Mouse (Mus musculus) urinary bladder, postnatal 10 days (tissue): Measurements from ENCODE around the gene Ccdc167.
A peak's percentile ranks its signal among the peaks of the same experiment; 100 is the strongest.

ENCODE experiments used
- DNase-seq: peaks from one replicate; pipeline ENCODE4 v3.0.0; 2022; ENCODE audit warnings: low spot score

Ccdc167 gene

GRCm38 (mm10) chr17:29686771-29687170 is 30.1 kb downstream of the Ccdc167 start:
- DNase-seq, result no peak

- DNase-seq, result no peak
These were observed 32.6 kb downstream of the Ccdc167 start for GRCm38 (mm10) chr17:29684275-29684674.

GRCm38 (mm10) chr17:29683127-29683526 is 33.7 kb downstream of the Ccdc167 start:
- no peak for DNase-seq

GRCm38 (mm10) chr17:29682261-29682660 is 34.6 kb downstream of the Ccdc167 start:
- no peak for DNase-seq

GRCm38 (mm10) chr17:29681669-29682068 is 35.2 kb downstream of the Ccdc167 start:
- DNase-seq, result no peak

GRCm38 (mm10) chr17:29680921-29681320 is 35.9 kb downstream of the Ccdc167 start:
- DNase-seq, result no peak

- DNase-seq, result no peak
These were observed 36.7 kb downstream of the Ccdc167 start for GRCm38 (mm10) chr17:29680174-29680573.

GRCm38 (mm10) chr17:29679038-29679767 is 37.6 kb downstream of the Ccdc167 start:
- DNase-seq, result no peak

GRCm38 (mm10) chr17:29678526-29678925 is 38.3 kb downstream of the Ccdc167 start:
- no peak for DNase-seq

GRCm38 (mm10) chr17:29673325-29673724 is 43.5 kb downstream of the Ccdc167 start:
- DNase-seq, result no peak

- DNase-seq, result no peak
These were observed 45.8 kb downstream of the Ccdc167 start for GRCm38 (mm10) chr17:29671021-29671420.

GRCm38 (mm10) chr17:29669936-29670335 is 46.9 kb downstream of the Ccdc167 start:
- no peak for DNase-seq

- DNase-seq, result no peak
These were observed 47.8 kb downstream of the Ccdc167 start for GRCm38 (mm10) chr17:29669030-29669429.

GRCm38 (mm10) chr17:29668051-29668986 is 48.5 kb downstream of the Ccdc167 start:
- no peak for DNase-seq

GRCm38 (mm10) chr17:29662145-29662544 is 54.7 kb downstream of the Ccdc167 start:
- DNase-seq, result no peak

- no peak for DNase-seq
These were observed 56.0 kb downstream of the Ccdc167 start for GRCm38 (mm10) chr17:29660762-29661391.

GRCm38 (mm10) chr17:29660076-29660761 is 56.6 kb downstream of the Ccdc167 start, which contains the start of gene Cmtr1:
Cmtr1 (plus strand) TSS chr17:29660595.
- peak; percentile 81 for DNase-seq

- no peak for DNase-seq
These were observed 58.6 kb downstream of the Ccdc167 start for GRCm38 (mm10) chr17:29658249-29658648.

- no peak for DNase-seq
These were observed 74.6 kb downstream of the Ccdc167 start for GRCm38 (mm10) chr17:29642219-29642618.

GRCm38 (mm10) chr17:29640971-29641370 is 75.9 kb downstream of the Ccdc167 start:
- no peak for DNase-seq

- DNase-seq, result no peak
These were observed 78.9 kb downstream of the Ccdc167 start for GRCm38 (mm10) chr17:29637895-29638294.

GRCm38 (mm10) chr17:29637377-29637776 is 79.5 kb downstream of the Ccdc167 start:
- DNase-seq, result no peak
